Mouse (Mus musculus) forebrain, embryonic 12.5 days (tissue): ENCODE data around the gene Ptbp3. TPM values are rescaled to one million over a fixed set of nuclear protein-coding genes. Genes with fewer than 3 reads are reported as not detected.
"Not testable (repeated sequence)": the region's sequence is repeated elsewhere in the genome, so short reads cannot be mapped to it uniquely, and the experiment has no call there.

Experiments
- ATAC-seq: fragments of 200-750 bp; cut with Nextera tagmentation; 2 replicates; pipeline ENCODE4 v1.8.0; 2017; ENCODE audit warnings: moderate TSS enrichment; ENCODE audit not compliant: low FRiP score
- H3K27ac ChIP-seq: fragments of 300-500 bp; sonication (generic); 2 replicates; pipeline ENCODE4 v1.5.1; 2016; ENCODE audit warnings: mild to moderate bottlenecking
- H3K27me3 ChIP-seq: fragments of 300-500 bp; sonication (generic); 2 replicates; pipeline ENCODE4 v1.6.1; 2016; ENCODE audit warnings: mild to moderate bottlenecking
- H3K36me3 ChIP-seq: fragments of 300-500 bp; sonication (generic); replicated peaks from 2 replicates; pipeline ENCODE4 v1.6.1; 2016; ENCODE audit warnings: mild to moderate bottlenecking
- H3K4me1 ChIP-seq: fragments of 300-500 bp; sonication (generic); 2 replicates; pipeline ENCODE4 v1.6.1; 2016
- H3K4me2 ChIP-seq: fragments of 300-500 bp; sonication (generic); 2 replicates; pipeline ENCODE4 v1.6.1; 2016; ENCODE audit warnings: mild to moderate bottlenecking, moderate library complexity
- H3K4me3 ChIP-seq: fragments of 300-500 bp; sonication (generic); replicated peaks from 2 replicates; pipeline ENCODE4 v1.5.1; 2016; ENCODE audit warnings: mild to moderate bottlenecking
- H3K9ac ChIP-seq: fragments of 300-500 bp; sonication (generic); 2 replicates; pipeline ENCODE4 v1.6.1; 2016; ENCODE audit warnings: mild to moderate bottlenecking
- H3K9me3 ChIP-seq: fragments of 300-500 bp; sonication (generic); 2 replicates; pipeline ENCODE4 v1.6.1; 2016
- WGBS: fragments of 180-500 bp; shearing (Covaris S2); methylation state at CpG from one replicate; pipeline ENCODE4 v1.1.7; 2016; 5-methylcytosine and 5-hydroxymethylcytosine counted together
- polyA plus RNA-seq: library from polyadenylated mRNA; unstranded; fragments of >200 nt; fragmentation: Nextera tagmentation; extraction: Ambion mirVana; gene quantifications from 2 replicates; pipeline ENCODE4 v1.2.1, GENCODE M21; 2016

Ptbp3 gene
- polyA plus RNA-seq, 1 experiment from 2014 or later: 29.1 TPM

DNA sequence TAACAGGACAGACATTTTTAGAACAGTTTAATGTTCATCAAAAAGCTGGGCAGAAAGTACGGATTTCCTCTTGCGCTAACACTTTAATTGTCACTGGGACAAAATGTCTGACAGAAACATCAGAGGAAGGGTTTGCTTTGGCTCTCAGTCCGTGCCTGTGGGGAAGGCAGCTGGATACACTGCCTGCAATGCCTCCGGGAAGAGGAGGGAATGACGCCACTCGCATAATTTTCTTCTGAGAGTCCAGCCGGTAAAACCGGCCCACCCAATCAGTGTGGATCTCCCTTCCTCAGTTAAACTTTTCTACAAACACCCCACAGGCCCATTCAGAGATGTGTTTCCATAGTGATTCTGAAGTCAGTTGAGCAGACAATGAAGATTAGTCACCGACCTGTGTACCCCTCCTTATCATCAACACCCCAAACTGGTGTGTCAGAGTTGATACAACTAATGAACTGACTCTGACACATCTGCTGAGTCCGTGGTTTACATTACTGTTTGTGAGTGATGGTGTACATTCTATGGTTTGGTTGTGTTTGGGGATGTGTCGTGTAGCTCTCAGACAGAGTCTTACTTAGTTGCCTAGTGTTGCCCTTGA lies 23.5 kb upstream of the Ptbp3 start:
- Histone ChIP-seq H3K9ac (no peak overlapping the region), H3K4me2 (no peak overlapping the region), H3K4me1 (no peaks in the 10 kb centered on the region), H3K9me3 (no peaks in the 10 kb centered on the region), H3K4me3 (no peak overlapping the region), H3K27me3 (no peaks in the 10 kb centered on the region), H3K27ac (no peak overlapping the region), H3K36me3 (no peaks in the 10 kb centered on the region)
- WGBS: 86% methylated on average over 11 of the region's 11 CpGs
- no peak for ATAC-seq

DNA sequence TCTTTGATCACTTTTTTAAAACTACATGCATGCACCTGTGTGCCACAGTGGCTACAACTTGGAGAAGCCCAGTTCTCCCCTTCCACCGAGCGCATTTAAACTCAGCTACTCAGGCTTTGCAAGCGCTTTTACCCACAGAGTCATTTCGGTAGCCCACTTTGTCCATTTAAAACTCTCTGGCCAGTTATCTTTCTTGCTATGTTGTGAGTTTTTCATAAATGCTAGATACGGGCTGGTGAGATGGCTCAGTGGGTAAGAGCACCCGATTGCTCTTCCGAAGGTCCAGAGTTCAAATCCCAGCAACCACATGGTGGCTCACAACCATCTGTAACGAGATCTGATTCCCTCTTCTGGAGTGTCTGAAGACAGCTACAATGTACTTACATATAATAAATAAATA lies 21.4 kb upstream of the Ptbp3 start:
- H3K9me3 ChIP-seq, H3K9ac ChIP-seq, H3K27me3 ChIP-seq, H3K4me3 ChIP-seq, H3K4me1 ChIP-seq, H3K4me2 ChIP-seq, ATAC-seq, H3K27ac ChIP-seq, H3K36me3 ChIP-seq: not testable (repeated sequence)
- WGBS: 93% methylated on average over 8 of the region's 8 CpGs

DNA sequence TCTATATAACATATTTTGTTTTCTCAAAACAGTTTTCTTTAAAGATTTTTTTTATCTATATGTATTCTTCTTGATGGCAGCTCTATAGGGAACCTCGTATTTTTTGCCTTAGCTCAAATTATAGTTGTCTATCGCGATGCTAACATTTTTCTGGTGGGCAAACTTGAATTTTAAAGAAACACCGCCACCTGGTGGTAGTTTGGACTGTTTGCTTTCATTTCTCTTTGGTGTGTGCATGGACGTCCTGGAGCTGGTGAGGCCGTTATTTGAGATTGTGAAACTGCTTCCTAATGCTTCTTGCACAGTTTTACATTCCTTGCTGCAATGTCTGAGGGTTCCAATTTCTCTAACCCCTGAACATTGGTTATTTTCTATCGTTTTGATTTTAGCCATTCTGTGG lies 20.4 kb upstream of the Ptbp3 start:
- peak; percentile 51; the same call in 1 of the 2 replicates for ATAC-seq
- Histone ChIP-seq H3K27ac (no peak overlapping the region), H3K4me3 (no peak overlapping the region), H3K9ac (no peak overlapping the region), H3K27me3 (no peaks in the 10 kb centered on the region), H3K4me1 (no peaks in the 10 kb centered on the region), H3K36me3 (no peaks in the 10 kb centered on the region), H3K9me3 (no peaks in the 10 kb centered on the region), H3K4me2 (no peak overlapping the region)
- 6% methylated on average over 7 of the region's 7 CpGs for WGBS

DNA sequence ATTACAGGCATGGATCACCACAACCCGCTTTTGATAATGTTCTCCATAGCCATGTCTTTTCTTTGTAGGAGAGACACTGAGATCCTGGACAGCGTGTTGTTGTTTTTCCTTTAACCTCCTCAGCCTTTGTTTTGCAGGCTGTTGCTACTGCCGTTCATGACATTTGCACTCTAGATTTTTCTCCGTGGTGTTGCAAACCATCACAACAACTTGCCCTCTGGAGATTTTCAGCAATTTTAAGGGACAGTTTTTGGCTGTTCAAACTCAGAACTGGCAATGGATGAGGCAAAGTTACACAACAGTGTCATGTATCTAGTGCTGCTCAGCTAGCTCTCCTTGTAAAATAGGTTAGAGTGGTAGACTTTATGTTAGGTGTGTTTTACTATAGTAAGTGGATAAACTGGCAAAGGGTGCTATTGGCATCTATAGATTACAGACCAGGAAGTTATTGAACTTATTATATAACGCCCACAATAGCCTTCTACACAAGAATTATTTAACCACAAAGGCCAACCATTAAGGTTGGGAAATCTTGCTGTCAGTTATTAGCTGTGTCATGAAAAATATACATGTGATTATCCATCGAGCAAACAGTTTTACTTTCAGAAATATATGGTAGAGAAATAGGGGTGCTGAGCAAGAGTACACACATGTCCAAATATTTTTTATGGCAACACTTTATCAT lies 18.6 kb upstream of the Ptbp3 start:
- Histone ChIP-seq H3K4me2 (no peak overlapping the region), H3K27me3 (no peaks in the 10 kb centered on the region), H3K36me3 (no peaks in the 10 kb centered on the region), H3K27ac (no peak overlapping the region), H3K9ac (no peak overlapping the region), H3K4me1 (no peaks in the 10 kb centered on the region), H3K9me3 (no peaks in the 10 kb centered on the region), H3K4me3 (no peak overlapping the region)
- 84% methylated on average over 6 of the region's 6 CpGs for WGBS
- no peak for ATAC-seq

DNA sequence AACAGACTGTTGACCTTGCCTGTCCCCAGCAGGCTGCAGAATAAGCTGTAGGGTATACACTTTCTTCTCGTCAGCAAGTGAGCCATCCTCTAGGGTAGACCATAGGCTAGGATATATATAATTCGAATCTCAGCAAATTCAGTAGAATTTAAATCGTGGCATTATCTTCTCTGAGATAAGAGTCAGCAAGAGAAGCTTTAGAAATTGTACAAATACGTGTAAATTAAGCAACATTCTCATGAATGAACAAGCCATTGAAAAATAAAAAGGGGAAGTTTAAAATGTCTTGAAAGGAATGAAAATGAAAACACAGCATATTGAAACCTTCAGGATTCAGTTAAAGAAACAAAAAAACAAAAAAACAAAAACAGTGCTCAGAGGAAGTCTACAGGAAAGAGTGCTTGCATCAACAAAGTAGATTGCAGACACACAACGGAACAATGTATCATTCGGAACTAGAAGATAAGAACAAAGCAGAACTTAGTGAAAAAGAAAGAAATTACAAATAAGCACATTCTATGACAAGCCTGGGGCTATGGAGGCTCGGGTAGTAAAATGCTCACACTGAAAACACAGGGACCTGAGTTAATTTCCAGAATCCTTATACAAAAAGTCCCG lies 16.5 kb upstream of the Ptbp3 start:
- WGBS: 82% methylated on average over 8 of the region's 8 CpGs
- H3K27ac ChIP-seq: no peak overlapping the region
- H3K27me3 ChIP-seq: no peaks in the 10 kb centered on the region
- no peak overlapping the region for H3K9ac ChIP-seq
- H3K9me3 ChIP-seq: no peaks in the 10 kb centered on the region
- H3K4me2 ChIP-seq: no peak overlapping the region
- H3K4me1 ChIP-seq: no peaks in the 10 kb centered on the region
- no peaks in the 10 kb centered on the region for H3K36me3 ChIP-seq
- ATAC-seq: no peak
- no peak overlapping the region for H3K4me3 ChIP-seq

DNA sequence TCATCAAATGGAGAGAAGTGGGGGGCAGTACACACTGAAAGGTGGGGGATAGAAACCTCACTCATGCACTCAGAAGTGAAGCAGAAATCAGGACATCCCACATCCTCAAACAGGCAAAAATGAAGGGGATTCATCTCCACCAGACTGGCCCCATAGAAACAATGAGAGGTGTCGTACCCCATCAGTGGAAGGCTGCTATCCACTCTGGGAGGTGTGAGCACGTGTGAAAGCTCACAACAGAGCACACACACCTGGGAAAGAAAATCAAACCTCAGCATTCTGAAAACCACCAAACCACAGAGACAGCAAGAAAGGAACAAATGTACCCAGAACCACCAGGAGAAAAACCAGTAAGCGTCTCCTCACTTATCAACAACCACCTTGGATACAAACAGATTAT lies 15.0 kb upstream of the Ptbp3 start:
- ATAC-seq: no peak
- 81% methylated on average over 3 of the region's 3 CpGs for WGBS
- Histone ChIP-seq H3K27me3 (no peaks in the 10 kb centered on the region), H3K9ac (no peak overlapping the region), H3K36me3 (no peaks in the 10 kb centered on the region), H3K27ac (no peak overlapping the region), H3K4me2 (no peak overlapping the region), H3K9me3 (no peaks in the 10 kb centered on the region), H3K4me3 (no peak overlapping the region), H3K4me1 (no peaks in the 10 kb centered on the region)

DNA sequence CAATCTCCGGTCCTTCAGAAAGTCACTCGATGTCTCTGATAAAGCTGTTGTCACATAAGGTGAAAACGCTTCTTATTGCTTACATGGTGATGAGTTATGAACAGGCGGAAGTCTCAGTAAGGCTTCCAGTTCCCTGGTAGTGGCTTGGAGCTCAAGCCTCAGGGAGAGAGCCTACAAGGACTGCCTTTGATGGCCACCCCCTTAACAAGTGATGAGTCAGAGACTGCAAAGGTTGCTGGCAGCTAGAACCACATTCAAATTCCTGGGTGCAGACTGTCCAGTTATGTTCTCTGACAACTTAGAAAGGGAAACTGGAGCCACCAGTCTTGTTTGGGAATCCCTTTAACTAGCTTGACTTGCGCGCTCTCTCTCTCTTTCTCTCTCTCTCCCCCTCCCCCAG lies 11.0 kb upstream of the Ptbp3 start:
- no peaks in the 10 kb centered on the region for H3K36me3 ChIP-seq
- ATAC-seq: no peak
- no peak overlapping the region for H3K27ac ChIP-seq
- no peaks in the 10 kb centered on the region for H3K4me1 ChIP-seq
- 98% methylated on average over 6 of the region's 6 CpGs for WGBS
- H3K9me3 ChIP-seq: no peaks in the 10 kb centered on the region
- no peak overlapping the region for H3K4me3 ChIP-seq
- no peaks in the 10 kb centered on the region for H3K27me3 ChIP-seq
- no peak overlapping the region for H3K4me2 ChIP-seq
- no peak overlapping the region for H3K9ac ChIP-seq

DNA sequence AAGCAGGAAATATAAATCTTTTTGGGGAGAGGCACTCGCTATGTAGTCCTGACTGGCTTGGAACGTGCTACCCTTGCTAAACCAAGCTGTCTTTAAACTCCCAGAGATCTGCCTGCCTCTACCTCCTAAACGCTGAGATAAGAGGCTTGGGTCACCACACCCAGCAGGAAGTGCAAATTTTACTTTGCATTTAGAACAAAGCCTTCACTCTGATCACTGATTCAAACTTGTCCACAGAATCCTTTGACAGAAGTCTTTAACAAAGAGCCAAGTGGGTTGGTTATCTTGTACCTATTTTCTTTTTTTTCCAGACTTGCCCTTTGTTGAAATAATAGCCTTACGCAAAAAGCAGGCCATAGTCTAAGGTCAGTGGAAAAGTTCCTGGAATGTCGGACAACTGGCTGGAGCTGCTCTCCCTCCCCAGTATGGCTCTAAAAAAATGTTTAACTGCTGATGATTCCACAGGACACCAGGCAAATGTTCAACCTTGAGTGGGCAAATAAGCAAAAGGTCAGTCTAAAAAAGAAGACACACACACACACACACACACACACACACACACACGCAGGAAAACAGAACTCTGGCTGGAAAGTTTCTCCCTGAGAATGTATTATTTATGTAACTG lies 9.0 kb upstream of the Ptbp3 start:
- WGBS: 75% methylated on average over 6 of the region's 6 CpGs
- H3K4me3 ChIP-seq: no peak overlapping the region
- no peak overlapping the region for H3K9ac ChIP-seq
- H3K4me1 ChIP-seq: no peaks in the 10 kb centered on the region
- no peaks in the 10 kb centered on the region for H3K27me3 ChIP-seq
- no peak overlapping the region for H3K4me2 ChIP-seq
- H3K36me3 ChIP-seq: no peaks in the 10 kb centered on the region
- H3K27ac ChIP-seq: no peak overlapping the region
- no peak for ATAC-seq
- H3K9me3 ChIP-seq: no peaks in the 10 kb centered on the region

DNA sequence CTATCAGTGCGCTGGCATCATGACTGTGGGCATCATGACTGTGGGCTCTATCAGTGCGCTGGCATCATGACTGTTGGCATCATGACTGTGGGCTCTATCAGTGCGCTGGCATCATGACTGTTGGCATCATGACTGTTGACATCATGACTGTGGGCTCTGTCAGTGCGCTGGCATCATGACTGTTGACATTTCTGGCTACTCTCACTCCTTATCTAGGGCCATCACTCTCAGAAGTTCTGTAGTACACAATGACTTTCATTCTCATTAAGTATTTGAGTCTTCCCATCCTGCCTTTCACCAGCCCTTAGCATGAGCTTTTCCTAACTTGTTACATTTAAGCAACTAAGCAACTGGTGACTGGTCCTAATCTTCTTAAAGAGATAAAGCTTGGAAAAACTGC lies 8.2 kb upstream of the Ptbp3 start:
- H3K9ac ChIP-seq, H3K9me3 ChIP-seq, H3K36me3 ChIP-seq, H3K4me1 ChIP-seq, H3K27ac ChIP-seq, ATAC-seq, H3K4me3 ChIP-seq, H3K27me3 ChIP-seq, H3K4me2 ChIP-seq: not testable (repeated sequence)
- WGBS: 95% methylated on average over 4 of the region's 4 CpGs

DNA sequence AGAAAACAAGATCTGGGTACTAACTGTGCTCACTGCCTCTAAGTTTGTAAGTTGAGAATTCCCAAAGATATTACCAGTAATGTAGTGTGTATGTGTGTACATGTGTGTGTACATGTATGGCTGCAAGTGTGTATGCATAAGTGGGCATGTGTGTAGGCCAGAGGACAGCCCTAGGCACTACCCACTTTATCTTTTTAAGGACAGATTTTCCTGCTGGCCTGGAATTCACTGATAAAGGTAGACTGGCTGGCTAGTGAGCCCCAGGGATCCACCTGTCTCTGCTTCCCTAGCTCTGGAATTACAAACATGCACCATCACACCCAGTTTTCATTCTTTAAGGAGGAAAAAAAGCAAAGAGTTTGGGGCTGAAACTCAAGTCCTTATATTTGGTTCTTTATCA lies 6.0 kb upstream of the Ptbp3 start:
- 0 out of 2 replicates have a peak, but pooled peaks cover 3% of the 10 kb centered on the region for H3K27me3 ChIP-seq
- H3K4me2 ChIP-seq: no peak overlapping the region
- no peaks in the 10 kb centered on the region for H3K9me3 ChIP-seq
- no peak for ATAC-seq
- H3K4me1 ChIP-seq: no peaks in the 10 kb centered on the region
- H3K4me3 ChIP-seq: no peak overlapping the region
- no peak overlapping the region for H3K27ac ChIP-seq
- no peaks in the 10 kb centered on the region for H3K36me3 ChIP-seq
- H3K9ac ChIP-seq: no peak overlapping the region

DNA sequence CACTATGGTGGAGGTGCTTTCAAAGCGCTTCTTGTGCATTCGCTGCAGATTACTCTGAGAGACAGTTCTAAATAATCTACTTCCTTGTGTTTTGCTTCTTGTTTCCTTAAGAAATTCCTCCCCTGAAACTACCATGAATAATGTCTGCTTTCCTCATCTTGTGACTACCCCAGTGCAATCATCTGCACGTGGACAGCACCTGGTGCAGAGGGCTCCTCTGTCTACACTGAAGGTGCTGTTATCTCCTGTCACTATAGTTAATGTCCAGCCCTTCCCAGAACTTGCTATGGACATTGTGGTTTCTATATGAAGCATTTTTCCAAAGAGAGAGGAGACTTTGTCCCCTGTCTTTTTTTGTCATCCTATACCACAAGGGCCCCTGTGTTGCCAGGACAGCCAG lies 4.4 kb upstream of the Ptbp3 start:
- 0 out of 2 replicates have a peak, but pooled peaks cover 3% of the 10 kb centered on the region for H3K27me3 ChIP-seq
- H3K36me3 ChIP-seq: no peaks in the 10 kb centered on the region
- 84% methylated on average over 3 of the region's 3 CpGs for WGBS
- no peak overlapping the region for H3K9ac ChIP-seq
- ATAC-seq: no peak
- H3K4me3 ChIP-seq: no peak overlapping the region
- no peaks in the 10 kb centered on the region for H3K9me3 ChIP-seq
- H3K27ac ChIP-seq: no peak overlapping the region
- no peak overlapping the region for H3K4me2 ChIP-seq
- peaks cover 4% of the 10 kb centered on the region; the same call in 1 of the 2 replicates for H3K4me1 ChIP-seq

DNA sequence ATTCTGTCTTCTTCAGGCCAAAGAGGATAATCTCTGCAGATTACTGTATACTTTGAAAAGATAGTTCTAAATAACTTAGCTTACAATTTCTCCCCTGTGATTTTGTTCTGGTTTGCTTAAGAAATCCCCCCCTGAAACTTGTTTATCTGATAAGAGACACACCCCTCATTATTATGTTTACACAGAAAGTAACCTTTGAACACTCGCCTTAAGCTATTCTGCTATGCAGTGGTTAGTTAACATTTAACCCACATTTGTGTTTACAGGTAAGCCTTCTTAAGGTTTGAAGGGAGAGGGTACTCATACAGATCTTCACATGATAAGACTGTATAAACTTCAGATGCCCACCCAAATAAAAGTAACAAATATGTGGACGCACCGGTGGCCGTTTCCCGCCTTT lies 3.7 kb upstream of the Ptbp3 start:
- Histone ChIP-seq H3K4me1 (peaks cover 4% of the 10 kb centered on the region; the same call in 1 of the 2 replicates), H3K36me3 (no peaks in the 10 kb centered on the region), H3K27me3 (0 out of 2 replicates have a peak, but pooled peaks cover 3% of the 10 kb centered on the region), H3K9me3 (no peaks in the 10 kb centered on the region), H3K9ac (no peak overlapping the region), H3K4me3 (no peak overlapping the region), H3K27ac (no peak overlapping the region), H3K4me2 (no peak overlapping the region)
- 89% methylated on average over 5 of the region's 5 CpGs for WGBS
- no peak for ATAC-seq
